Mouse (Mus musculus): ENCODE measurements around the gene Tulp2. TPM values are rescaled to one million over a fixed set of nuclear protein-coding genes. Genes with fewer than 3 reads are reported as not detected.
"Not testable (repeated sequence)": the region's sequence is repeated elsewhere in the genome, so short reads cannot be mapped to it uniquely, and the experiment has no call there.

Tulp2 gene
- total and polyA plus RNA-seq, 3 experiments, result 1.1 to 1.2 TPM; not detected in 1

DNA sequence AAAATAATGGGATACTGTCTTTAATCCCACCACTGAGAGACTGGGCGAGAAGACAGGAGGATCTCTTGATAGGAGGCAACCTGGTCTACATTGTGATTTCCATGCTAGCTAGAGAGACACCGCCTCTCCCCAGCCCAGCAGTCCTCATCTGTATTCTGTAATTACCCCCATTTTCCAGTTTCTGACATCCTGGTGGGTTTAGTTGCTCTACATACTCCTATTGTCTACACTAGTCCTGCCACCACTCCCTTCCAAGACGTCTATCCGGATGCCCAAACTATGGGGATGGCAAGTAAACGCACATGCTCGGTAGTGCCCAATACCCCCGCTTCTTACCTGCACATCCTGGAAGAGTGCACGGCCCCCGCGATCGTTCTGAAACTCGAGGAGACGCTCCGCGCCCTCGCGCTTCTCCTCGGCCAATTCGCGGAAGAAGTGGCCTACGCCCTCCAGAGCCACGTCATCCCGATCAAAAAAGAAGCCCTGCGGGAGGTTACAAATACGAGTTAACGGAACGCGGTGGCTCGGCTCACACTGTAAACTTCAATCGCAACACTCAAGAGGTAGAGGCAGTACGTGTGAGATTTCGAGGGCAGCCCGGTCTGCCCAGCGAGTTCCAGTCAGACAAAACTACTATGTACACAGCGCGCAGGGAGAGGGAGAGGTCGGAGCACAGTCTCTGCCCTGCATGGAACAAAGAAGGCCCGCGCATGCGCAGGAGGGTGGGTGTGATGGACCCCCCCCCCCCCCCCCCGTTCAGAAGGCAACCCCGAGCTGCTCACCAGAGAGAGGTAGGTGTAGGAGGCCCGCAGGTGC, 22.7 kb upstream of the Tulp2 start:
- Histone ChIP-seq H3K36me3 (ENCODE audit: control insufficient read depth in 1 of 2, insufficient read depth in 2 of 2, low read length in 2 of 2) (peaks cover 7 to 22% of the 10 kb centered on the region in 2 experiments), H3K79me2 (ENCODE audit: control insufficient read depth, insufficient read depth, low read length, poor library complexity) (peaks cover 24% of the 10 kb centered on the region), H3K9ac (ENCODE audit: control insufficient read depth, low read depth, low read length, poor library complexity, severe bottlenecking) (peak overlapping the region; percentile 93), H3K27me3 (ENCODE audit: control insufficient read depth in 1 of 2, insufficient read depth in 2 of 2, low read length in 2 of 2) (no peaks in the 10 kb centered on the region), H3K4me1 (ENCODE audit: control insufficient read depth in 1 of 2, insufficient read depth in 2 of 2, low read length in 2 of 2) (peaks cover 7 to 22% of the 10 kb centered on the region in 2 experiments; a peak in 3 of 4 replicates), H3K27ac (ENCODE audit: control insufficient read depth, low read depth, low read length) (peak overlapping the region; percentile 88), H3K4me3 (ENCODE audit: control insufficient read depth in 1 of 2, insufficient read depth in 1 of 2, low read depth in 2 of 2, low read length in 2 of 2) (peak overlapping the region; percentile 78 to 80), H3K9me3 (replicated peaks; ENCODE audit: insufficient read depth, low read length) (no peaks in the 10 kb centered on the region)
- peak; percentile 84 for DNase-seq (ENCODE audit: low read depth, low spot score)
- TF ChIP-seq ZC3H11A (IDR thresholded peaks at IDR 0.05; ENCODE audit: low read depth, low read length) (no peak), SIN3A (IDR thresholded peaks at IDR 0.05; ENCODE audit: low read length) (peak; percentile 56; the same call in 1 of the 2 replicates), CHD1 (IDR thresholded peaks at IDR 0.05; ENCODE audit: low read depth, low read length) (peak; percentile 49; the same call in 1 of the 2 replicates), MXI1 (IDR thresholded peaks at IDR 0.05; ENCODE audit: low read depth, low read length) (peak; percentile 52), NRF1 (IDR thresholded peaks at IDR 0.05; ENCODE audit: insufficient read depth, low read depth, low read length, poor library complexity, severe bottlenecking) (peak; percentile 78), MAX (IDR thresholded peaks at IDR 0.05; ENCODE audit: low read length) (0 out of 2 replicates have a peak, but pooled peaks have one; percentile 25), CHD2 (IDR thresholded peaks at IDR 0.05; ENCODE audit: low read length) (no peak)

DNA sequence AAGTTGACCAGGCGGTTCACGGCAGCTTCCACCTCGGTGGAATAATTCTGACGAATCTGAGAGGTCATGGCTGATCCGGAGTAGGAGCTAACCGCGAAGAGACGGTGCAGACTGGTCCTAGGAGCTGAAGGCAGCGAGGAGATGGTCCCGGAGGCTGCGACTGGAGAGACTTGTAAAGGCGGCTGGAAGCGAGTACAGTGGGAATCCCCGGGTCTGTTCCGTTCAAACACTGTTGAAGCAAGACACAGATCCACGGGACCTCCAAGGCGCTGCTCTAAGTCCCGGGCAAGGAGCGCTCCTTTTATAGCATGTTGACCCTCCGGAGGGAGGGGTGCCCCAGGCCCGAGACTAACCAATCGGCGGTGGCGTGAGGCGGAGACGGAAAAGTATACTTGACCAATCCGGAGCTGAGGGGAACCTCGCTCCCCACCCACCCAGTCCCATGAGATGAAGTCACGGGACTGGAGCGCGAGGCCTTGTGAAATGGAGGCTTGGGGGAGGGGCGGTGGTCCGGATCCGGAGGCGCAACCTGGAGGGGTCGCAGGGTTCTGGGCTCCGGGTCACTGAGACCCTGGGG, 22.0 kb upstream of the Tulp2 start, which contains the start of gene Ftl1:
TSS of gene Ftl1 (minus strand) at position 321 of the 577 bp plus-strand sequence.
- H3K79me2 ChIP-seq (ENCODE audit: control insufficient read depth, insufficient read depth, low read length, poor library complexity), result peaks cover 24% of the 10 kb centered on the region

More for the DNA sequence above, 22.0 kb upstream of the Tulp2 start, which contains the start of gene Ftl1:
- peak; percentile 98 for DNase-seq (ENCODE audit: low read depth, low spot score)
- peak within 1 kb of the TSS; percentile 96 for H3K27ac ChIP-seq (ENCODE audit: control insufficient read depth, low read depth, low read length)
- peaks cover 7 to 22% of the 10 kb centered on the region in 2 experiments for H3K36me3 ChIP-seq (ENCODE audit: control insufficient read depth in 1 of 2, insufficient read depth in 2 of 2, low read length in 2 of 2)
- H3K9ac ChIP-seq (ENCODE audit: control insufficient read depth, low read depth, low read length, poor library complexity, severe bottlenecking), result peak within 1 kb of the TSS; percentile 93
- H3K9me3 ChIP-seq (replicated peaks; ENCODE audit: insufficient read depth, low read length); H3K27me3 ChIP-seq (ENCODE audit: control insufficient read depth in 1 of 2, insufficient read depth in 2 of 2, low read length in 2 of 2): not testable (repeated sequence)
- TF ChIP-seq ZKSCAN1 (IDR thresholded peaks at IDR 0.05; ENCODE audit: low read depth, low read length), result 0 out of 2 replicates have a peak, but pooled peaks have one; percentile 28
- TF ChIP-seq ELF1 (IDR thresholded peaks at IDR 0.05; ENCODE audit: low read depth, low read length), result 0 out of 2 replicates have a peak, but pooled peaks have one; percentile 45
- peak; percentile 98 for TF ChIP-seq ZMIZ1 (IDR thresholded peaks at IDR 0.05; ENCODE audit: low read depth, low read length)
- 0 out of 2 replicates have a peak, but pooled peaks have one; percentile 34 for TF ChIP-seq TCF12 (IDR thresholded peaks at IDR 0.05; ENCODE audit: low read depth, low read length)
- peak; percentile 98 for TF ChIP-seq TBP (IDR thresholded peaks at IDR 0.05; ENCODE audit: low read depth, low read length)
- peak; percentile 38; the same call in 1 of the 2 replicates for TF ChIP-seq MAX (IDR thresholded peaks at IDR 0.05; ENCODE audit: low read length)
- TF ChIP-seq MXI1 (IDR thresholded peaks at IDR 0.05; ENCODE audit: low read depth, low read length), result peak; percentile 60
- TF ChIP-seq CHD2 (IDR thresholded peaks at IDR 0.05; ENCODE audit: low read length), result peak; percentile 53; the same call in 1 of the 2 replicates
- peak; percentile 98 for TF ChIP-seq NELFE (IDR thresholded peaks at IDR 0.05; ENCODE audit: low read depth, low read length)
- TF ChIP-seq POLR2AphosphoS2 (IDR thresholded peaks at IDR 0.05; ENCODE audit: low read length), result peak; percentile 98
- peak; percentile 64 for TF ChIP-seq HCFC1 (IDR thresholded peaks at IDR 0.05; ENCODE audit: low read depth, low read length)
- TF ChIP-seq BHLHE40 (IDR thresholded peaks at IDR 0.05; ENCODE audit: borderline replicate concordance, low read depth, low read length), result peak; percentile 95
- TF ChIP-seq EP300 (IDR thresholded peaks at IDR 0.05; ENCODE audit: low read depth in 1 of 2, low read length in 2 of 2), result peak in 1 of 2 experiments; percentile 37; a peak in 1 of 4 replicates
- peak; percentile 94 to 97 for TF ChIP-seq POLR2A (IDR thresholded peaks at IDR 0.05; ENCODE audit: control insufficient read depth in 1 of 2, insufficient read depth in 1 of 2, low read depth in 1 of 2, low read length in 2 of 2, poor library complexity in 1 of 2)
- peak; percentile 85 for TF ChIP-seq USF1 (IDR thresholded peaks at IDR 0.05; ENCODE audit: low read depth, low read length)
- peak; percentile 95 for TF ChIP-seq MAZ (IDR thresholded peaks at IDR 0.05; ENCODE audit: low read depth, low read length)
- peak; percentile 90; the same call in 1 of the 2 replicates for TF ChIP-seq POLR2AphosphoS5 (IDR thresholded peaks at IDR 0.05; ENCODE audit: borderline replicate concordance, low read depth, low read length)
- H3K4me1 ChIP-seq (ENCODE audit: control insufficient read depth in 1 of 2, insufficient read depth in 2 of 2, low read length in 2 of 2), result peaks cover 7 to 22% of the 10 kb centered on the region in 2 experiments; a peak in 3 of 4 replicates
- peak within 1 kb of the TSS; percentile 78 to 80 for H3K4me3 ChIP-seq (ENCODE audit: control insufficient read depth in 1 of 2, insufficient read depth in 1 of 2, low read depth in 2 of 2, low read length in 2 of 2)

Measured in MEL (cell line).